Mouse (Mus musculus): Measurements from ENCODE around the gene Rdh1. TPM values are rescaled to one million over a fixed set of nuclear protein-coding genes. Genes with fewer than 3 reads are reported as not detected.

Gene Rdh1
- polyA plus RNA-seq, 1 experiment from 2014 or later, result not detected

DNA sequence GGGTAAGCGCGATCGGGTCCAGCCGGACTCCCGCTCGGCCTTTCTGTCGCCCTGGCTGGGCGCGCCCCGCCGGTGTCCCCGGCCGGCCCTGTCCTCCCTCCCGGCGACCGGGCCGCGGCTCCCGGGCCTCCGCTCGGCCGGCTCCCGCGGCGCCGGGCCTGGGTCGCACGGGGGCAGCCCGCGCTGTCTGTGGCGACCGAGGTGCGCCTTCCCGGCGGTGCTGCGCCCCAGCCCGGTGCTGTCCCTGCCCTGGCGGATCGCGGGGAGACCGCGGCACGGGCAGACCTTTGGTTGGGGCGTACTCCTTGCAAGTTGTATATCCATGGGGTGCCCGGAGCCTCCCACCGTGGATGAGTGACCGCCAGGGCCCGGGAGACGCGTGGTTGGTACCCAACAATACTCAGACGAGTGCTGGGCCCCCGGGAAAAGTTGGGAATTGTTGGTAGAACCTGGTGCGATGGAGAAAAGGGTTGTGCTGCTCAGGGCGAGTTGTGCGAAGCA, 19.8 kb upstream of the Rdh1 start:
- DNase-seq (peak; percentile 61), ATAC-seq (ENCODE audit: low FRiP score, low TSS enrichment) (peak; percentile 80)
- Histone ChIP-seq H3K4me3 (replicated peaks; ENCODE audit: low read depth, low read length) (peak overlapping the region; percentile 92), H3K9me3 (ENCODE audit: control insufficient read depth, low read length) (no peaks in the 10 kb centered on the region), H3K9ac (replicated peaks; ENCODE audit: low read length) (peak overlapping the region; percentile 98), H3K27me3 (ENCODE audit: control insufficient read depth, insufficient read depth, low read length) (no peaks in the 10 kb centered on the region), H3K27ac (replicated peaks; ENCODE audit: low read depth, low read length) (peak overlapping the region; percentile 84), H3K36me3 (ENCODE audit: control insufficient read depth, insufficient read depth, low read length) (peaks cover 33% of the 10 kb centered on the region), H3K4me1 (ENCODE audit: control insufficient read depth, insufficient read depth, low read length) (peaks cover 12% of the 10 kb centered on the region), H3K4me2 (ENCODE audit: low read length) (peak overlapping the region; percentile 72)
- WGBS, result under 1% methylated on average over 39 of the region's 55 CpGs

DNA sequence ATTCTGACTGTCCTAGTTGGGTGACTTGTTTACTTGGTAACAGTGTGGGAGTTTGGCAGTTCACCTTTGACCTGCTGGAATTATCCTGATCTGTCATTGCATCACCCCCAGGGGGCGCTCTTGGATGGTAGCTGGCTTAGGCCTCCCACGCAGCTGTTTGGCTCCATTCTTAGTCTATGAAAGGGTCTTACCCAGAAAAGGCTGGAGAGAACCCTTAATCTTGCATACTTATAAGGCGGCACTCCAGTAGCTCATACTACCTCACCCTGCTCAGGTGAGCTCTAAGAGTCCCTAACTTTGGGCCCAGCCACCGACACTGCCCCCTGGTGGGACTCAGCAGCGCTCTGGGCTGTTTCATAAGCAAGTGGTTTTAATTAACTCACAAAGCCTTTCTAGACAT, 14.9 kb upstream of the Rdh1 start:
- DNase-seq (peak; percentile 51), ATAC-seq (ENCODE audit: low FRiP score, low TSS enrichment) (no peak)
- Histone ChIP-seq H3K9me3 (ENCODE audit: control insufficient read depth, low read length) (no peaks in the 10 kb centered on the region), H3K36me3 (ENCODE audit: control insufficient read depth, insufficient read depth, low read length) (peaks cover 69% of the 10 kb centered on the region), H3K27me3 (ENCODE audit: control insufficient read depth, insufficient read depth, low read length) (no peaks in the 10 kb centered on the region), H3K27ac (replicated peaks; ENCODE audit: low read depth, low read length) (no peak overlapping the region), H3K4me2 (ENCODE audit: low read length) (no peak overlapping the region), H3K9ac (replicated peaks; ENCODE audit: low read length) (no peak overlapping the region), H3K4me1 (ENCODE audit: control insufficient read depth, insufficient read depth, low read length) (peaks cover 12% of the 10 kb centered on the region), H3K4me3 (replicated peaks; ENCODE audit: low read depth, low read length) (no peak overlapping the region)
- WGBS, result 66% methylated on average over 5 of the region's 5 CpGs

DNA sequence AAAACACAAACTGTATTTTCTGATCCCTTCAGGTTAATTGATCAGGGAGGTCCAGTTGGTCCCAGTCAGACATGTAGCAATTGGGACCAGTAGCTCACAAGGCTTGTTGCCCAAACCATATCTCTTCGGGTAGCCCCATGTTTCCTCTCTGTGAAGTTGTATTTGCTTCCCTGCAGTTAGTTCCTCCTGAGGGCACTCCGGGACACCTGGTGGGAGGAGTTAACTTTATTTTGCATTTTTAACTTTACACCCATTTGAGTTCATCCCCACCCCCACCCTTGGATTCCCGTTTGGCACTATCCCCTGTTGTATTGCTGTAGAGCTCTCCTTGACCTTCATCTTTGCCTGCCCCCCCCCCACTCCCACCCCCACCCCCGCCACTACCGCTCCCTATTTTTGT, 13.6 kb upstream of the Rdh1 start:
- peaks cover 2% of the 10 kb centered on the region for H3K4me1 ChIP-seq (ENCODE audit: control insufficient read depth, insufficient read depth, low read length)
- WGBS, result 87% methylated on average over 5 of the region's 5 CpGs

DNA sequence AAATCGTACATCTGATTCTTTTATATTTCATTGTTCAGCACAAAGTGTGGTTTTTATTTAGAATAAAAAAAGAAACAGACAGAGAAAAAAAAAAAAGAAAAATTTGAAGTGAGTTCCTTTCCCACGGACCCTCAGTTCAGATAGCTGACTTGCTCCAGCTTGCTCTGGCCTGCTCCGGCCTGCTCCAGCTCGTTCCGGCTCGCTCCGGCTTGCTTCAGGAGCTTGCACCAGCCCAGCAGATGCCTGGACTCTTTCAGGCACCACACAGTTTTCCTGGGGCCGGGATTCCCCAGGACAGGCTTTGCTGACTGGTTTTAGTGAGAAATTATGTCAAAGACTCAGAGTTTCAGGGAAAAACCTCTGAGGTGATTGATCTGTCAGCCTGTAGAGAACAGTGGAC, 12.3 kb upstream of the Rdh1 start:
- Histone ChIP-seq H3K9ac (replicated peaks; ENCODE audit: low read length) (no peak overlapping the region), H3K36me3 (ENCODE audit: control insufficient read depth, insufficient read depth, low read length) (peaks cover 61% of the 10 kb centered on the region), H3K27ac (replicated peaks; ENCODE audit: low read depth, low read length) (no peak overlapping the region), H3K27me3 (ENCODE audit: control insufficient read depth, insufficient read depth, low read length) (no peaks in the 10 kb centered on the region), H3K9me3 (ENCODE audit: control insufficient read depth, low read length) (no peaks in the 10 kb centered on the region), H3K4me3 (replicated peaks; ENCODE audit: low read depth, low read length) (no peak overlapping the region), H3K4me1 (ENCODE audit: control insufficient read depth, insufficient read depth, low read length) (no peaks in the 10 kb centered on the region), H3K4me2 (ENCODE audit: low read length) (no peak overlapping the region)
- ATAC-seq (ENCODE audit: low FRiP score, low TSS enrichment), result no peak
- DNase-seq, result no peak
- 97% methylated on average over 8 of the region's 8 CpGs for WGBS

More for the DNA sequence above, 13.6 kb upstream of the Rdh1 start:
- H3K27ac ChIP-seq (replicated peaks; ENCODE audit: low read depth, low read length), result no peak overlapping the region
- no peak overlapping the region for H3K4me3 ChIP-seq (replicated peaks; ENCODE audit: low read depth, low read length)
- H3K9ac ChIP-seq (replicated peaks; ENCODE audit: low read length), result no peak overlapping the region
- ATAC-seq (ENCODE audit: low FRiP score, low TSS enrichment), result no peak
- H3K27me3 ChIP-seq (ENCODE audit: control insufficient read depth, insufficient read depth, low read length), result no peaks in the 10 kb centered on the region
- H3K4me2 ChIP-seq (ENCODE audit: low read length), result no peak overlapping the region
- H3K36me3 ChIP-seq (ENCODE audit: control insufficient read depth, insufficient read depth, low read length), result peaks cover 69% of the 10 kb centered on the region
- no peak for DNase-seq
- no peaks in the 10 kb centered on the region for H3K9me3 ChIP-seq (ENCODE audit: control insufficient read depth, low read length)

DNA sequence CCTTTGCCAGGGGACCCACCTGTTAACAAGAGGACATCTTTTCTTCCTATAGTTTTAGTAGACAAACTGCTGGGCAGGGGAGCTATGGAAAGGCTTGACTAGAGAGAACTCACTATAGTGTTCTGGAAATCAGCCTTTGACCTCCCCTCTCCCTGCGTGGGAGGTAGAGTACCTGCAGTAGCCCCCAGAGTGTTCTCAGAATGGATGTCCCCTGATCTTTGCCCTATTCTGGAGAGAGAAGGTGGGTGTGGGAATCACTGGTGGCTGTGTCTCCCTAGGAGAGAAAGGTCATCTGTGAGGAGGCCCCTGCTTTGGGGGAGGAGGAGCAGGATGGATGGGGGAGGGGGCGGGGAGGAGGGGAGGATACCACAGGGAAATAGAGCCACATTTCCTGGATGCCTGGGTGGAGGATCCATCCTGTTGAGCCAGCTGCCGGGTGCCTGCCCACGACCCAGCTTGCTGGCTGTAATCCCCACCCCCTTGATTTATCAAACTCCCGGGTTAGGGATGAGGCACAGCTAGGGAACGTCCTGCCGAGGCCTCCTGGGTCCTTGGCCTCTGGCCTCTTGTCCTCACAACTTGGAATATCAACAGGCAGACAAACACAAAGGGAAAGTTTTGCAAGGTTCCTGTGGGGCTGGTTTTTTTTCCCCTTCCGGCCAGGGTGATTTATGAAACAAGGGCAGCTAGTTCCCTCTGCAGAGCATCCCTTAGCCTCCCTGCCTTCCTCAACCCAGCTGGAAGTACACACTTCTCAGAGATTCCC, 10.5 kb upstream of the Rdh1 start:
- WGBS, result 10% methylated on average over 8 of the region's 8 CpGs
- Histone ChIP-seq H3K27ac (replicated peaks; ENCODE audit: low read depth, low read length) (no peak overlapping the region), H3K4me3 (replicated peaks; ENCODE audit: low read depth, low read length) (no peak overlapping the region), H3K27me3 (ENCODE audit: control insufficient read depth, insufficient read depth, low read length) (no peaks in the 10 kb centered on the region), H3K4me1 (ENCODE audit: control insufficient read depth, insufficient read depth, low read length) (no peaks in the 10 kb centered on the region), H3K4me2 (ENCODE audit: low read length) (no peak overlapping the region), H3K36me3 (ENCODE audit: control insufficient read depth, insufficient read depth, low read length) (peaks cover 43% of the 10 kb centered on the region), H3K9ac (replicated peaks; ENCODE audit: low read length) (no peak overlapping the region), H3K9me3 (ENCODE audit: control insufficient read depth, low read length) (no peaks in the 10 kb centered on the region)
- DNase-seq (no peak), ATAC-seq (ENCODE audit: low FRiP score, low TSS enrichment) (no peak)

DNA sequence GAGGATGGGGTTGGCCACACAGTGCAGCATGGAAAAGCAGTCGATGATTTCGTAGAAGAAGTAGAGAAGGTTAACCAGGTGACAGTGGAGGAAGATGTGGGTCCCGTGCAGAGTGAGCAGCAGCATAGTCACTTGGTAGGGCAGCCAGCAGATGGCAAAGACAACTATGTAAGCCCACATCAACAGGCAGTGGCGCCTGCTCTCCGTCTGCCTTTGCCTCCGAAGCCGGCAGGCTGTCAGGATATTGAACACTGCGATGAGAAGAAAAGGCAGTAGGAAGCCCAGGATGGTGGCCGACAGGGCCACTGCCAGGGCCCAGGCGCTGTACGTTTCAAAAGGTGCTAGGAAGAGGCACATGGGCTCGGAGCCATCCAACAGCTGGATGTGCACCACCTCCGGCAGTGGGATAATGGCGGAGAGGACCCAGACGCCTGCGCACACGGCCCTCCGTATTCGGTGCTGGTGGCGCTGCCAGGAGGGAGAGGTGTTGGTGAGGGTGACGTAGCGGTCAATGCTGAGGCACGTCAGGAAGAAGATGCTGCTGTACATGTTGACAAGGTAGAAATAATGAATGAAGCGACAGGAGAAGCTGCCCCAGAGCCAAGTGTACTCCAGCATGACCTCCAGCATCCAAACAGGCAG, 9.3 kb upstream of the Rdh1 start:
- Histone ChIP-seq H3K9ac (replicated peaks; ENCODE audit: low read length) (no peak overlapping the region), H3K9me3 (ENCODE audit: control insufficient read depth, low read length) (no peaks in the 10 kb centered on the region), H3K4me1 (ENCODE audit: control insufficient read depth, insufficient read depth, low read length) (no peaks in the 10 kb centered on the region), H3K4me3 (replicated peaks; ENCODE audit: low read depth, low read length) (peak overlapping the region; percentile 11; the same call in 1 of the 2 replicates), H3K27ac (replicated peaks; ENCODE audit: low read depth, low read length) (no peak overlapping the region), H3K4me2 (ENCODE audit: low read length) (peak overlapping the region; percentile 39), H3K27me3 (ENCODE audit: control insufficient read depth, insufficient read depth, low read length) (no peaks in the 10 kb centered on the region), H3K36me3 (ENCODE audit: control insufficient read depth, insufficient read depth, low read length) (peaks cover 31% of the 10 kb centered on the region)
- DNase-seq, result no peak
- ATAC-seq (ENCODE audit: low FRiP score, low TSS enrichment), result no peak
- WGBS, result 49% methylated on average over 24 of the region's 24 CpGs

DNA sequence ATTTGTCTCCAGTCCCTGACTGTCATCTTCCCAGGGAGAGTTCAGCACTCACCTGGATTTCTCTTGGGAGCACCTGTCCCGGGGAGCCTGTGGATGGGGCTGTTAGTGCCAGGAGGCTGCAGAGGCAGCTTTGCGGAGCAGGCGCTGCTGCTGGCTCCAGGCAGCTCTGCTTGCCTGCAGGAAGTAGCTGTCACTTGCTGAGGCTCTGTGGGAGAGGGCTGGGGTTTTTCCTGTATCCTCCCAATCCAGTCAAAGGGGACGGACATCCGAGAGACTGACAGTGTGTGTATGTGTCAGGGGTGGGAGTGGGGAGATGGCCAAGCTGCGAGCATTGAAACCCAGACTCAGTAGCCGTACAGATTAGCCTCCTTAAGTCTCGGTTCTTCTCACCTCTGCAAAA, 8.0 kb upstream of the Rdh1 start, which contains the start of gene Gpr182:
Gene Gpr182 (minus strand): TSS at position 185 of the 400 bp plus-strand sequence.
- 64% methylated on average over 8 of the region's 8 CpGs for WGBS
- H3K4me2 ChIP-seq (ENCODE audit: low read length), result peak within 1 kb of the TSS; percentile 39

DNA sequence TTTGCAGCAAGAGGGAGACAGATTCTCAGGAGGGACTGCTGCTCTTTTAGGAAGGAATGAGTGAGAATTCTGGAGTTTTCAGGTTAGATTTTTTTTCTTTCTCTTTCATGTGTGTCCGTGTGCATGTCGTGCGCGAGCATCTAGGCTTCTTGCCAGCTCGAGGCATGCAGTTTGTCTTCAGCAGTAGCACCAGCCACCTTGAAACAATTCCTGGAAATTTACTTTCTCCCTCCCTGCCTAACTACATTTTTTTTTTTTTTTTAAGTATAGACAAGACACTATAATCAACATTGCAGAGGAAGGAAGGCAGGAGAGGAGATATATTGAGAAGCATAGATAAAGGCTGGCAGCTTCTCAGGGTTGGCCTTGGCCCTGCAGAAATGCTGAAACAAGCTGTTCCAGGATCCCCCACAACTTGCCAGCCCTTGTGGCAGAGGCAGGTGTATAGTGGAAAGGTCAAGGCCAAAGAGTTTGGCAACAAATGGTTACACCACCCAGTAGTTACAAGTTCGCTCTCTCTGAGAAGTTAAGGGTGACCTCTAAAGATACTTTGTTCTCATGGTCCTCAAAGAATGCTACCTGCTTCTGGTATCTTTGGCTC, 4.9 kb upstream of the Rdh1 start:
- Histone ChIP-seq H3K4me1 (ENCODE audit: control insufficient read depth, insufficient read depth, low read length) (no peaks in the 10 kb centered on the region), H3K9me3 (ENCODE audit: control insufficient read depth, low read length) (no peaks in the 10 kb centered on the region), H3K36me3 (ENCODE audit: control insufficient read depth, insufficient read depth, low read length) (no peaks in the 10 kb centered on the region), H3K27me3 (ENCODE audit: control insufficient read depth, insufficient read depth, low read length) (no peaks in the 10 kb centered on the region), H3K27ac (replicated peaks; ENCODE audit: low read depth, low read length) (no peak overlapping the region), H3K4me3 (replicated peaks; ENCODE audit: low read depth, low read length) (no peak overlapping the region), H3K9ac (replicated peaks; ENCODE audit: low read length) (no peak overlapping the region), H3K4me2 (ENCODE audit: low read length) (no peak overlapping the region)
- DNase-seq (no peak), ATAC-seq (ENCODE audit: low FRiP score, low TSS enrichment) (no peak)
- 85% methylated on average over 6 of the region's 6 CpGs for WGBS

More for the DNA sequence above, 8.0 kb upstream of the Rdh1 start, which contains the start of gene Gpr182:
- Histone ChIP-seq H3K4me3 (replicated peaks; ENCODE audit: low read depth, low read length) (no peak within 1 kb of the TSS; the same call in 1 of the 2 replicates), H3K27ac (replicated peaks; ENCODE audit: low read depth, low read length) (no peak within 1 kb of the TSS), H3K27me3 (ENCODE audit: control insufficient read depth, insufficient read depth, low read length) (no peaks in the 10 kb centered on the region), H3K9me3 (ENCODE audit: control insufficient read depth, low read length) (no peaks in the 10 kb centered on the region), H3K9ac (replicated peaks; ENCODE audit: low read length) (no peak within 1 kb of the TSS), H3K4me1 (ENCODE audit: control insufficient read depth, insufficient read depth, low read length) (no peaks in the 10 kb centered on the region), H3K36me3 (ENCODE audit: control insufficient read depth, insufficient read depth, low read length) (peaks cover 20% of the 10 kb centered on the region)
- DNase-seq, result no peak
- ATAC-seq (ENCODE audit: low FRiP score, low TSS enrichment), result no peak

Data from midbrain, embryonic 14.5 days (tissue).